Mouse (Mus musculus) limb, embryonic 15.5 days (tissue): ENCODE data around the gene Gm10719. TPM values are rescaled to one million over a fixed set of nuclear protein-coding genes. Genes with fewer than 3 reads are reported as not detected.
"Not testable (repeated sequence)": the region's sequence is repeated elsewhere in the genome, so short reads cannot be mapped to it uniquely, and the experiment has no call there.

Experiments
- ATAC-seq: fragments of 200-750 bp; cut with Nextera tagmentation; 2 replicates; pipeline ENCODE4 v1.8.0; 2017; ENCODE audit warnings: low read depth, moderate TSS enrichment; ENCODE audit not compliant: insufficient number of reproducible peaks, low FRiP score, low TSS enrichment
- H3K27ac ChIP-seq: fragments of 300-500 bp; sonication (generic); 2 replicates; pipeline ENCODE4 v1.5.1; 2015; ENCODE audit warnings: moderate library complexity, mild to moderate bottlenecking, inconsistent platforms
- H3K27me3 ChIP-seq: fragments of 300-500 bp; sonication (generic); 2 replicates; pipeline ENCODE4 v1.6.1; 2015; ENCODE audit warnings: inconsistent platforms
- H3K36me3 ChIP-seq: fragments of 300-500 bp; sonication (generic); 2 replicates; pipeline ENCODE4 v1.6.1; 2015; ENCODE audit warnings: inconsistent platforms
- H3K4me1 ChIP-seq: fragments of 300-500 bp; sonication (generic); 2 replicates; pipeline ENCODE4 v1.6.1; 2015; ENCODE audit warnings: inconsistent platforms
- H3K4me2 ChIP-seq: fragments of 300-500 bp; sonication (generic); 2 replicates; pipeline ENCODE4 v1.6.1; 2015; ENCODE audit warnings: mild to moderate bottlenecking, inconsistent platforms
- H3K4me3 ChIP-seq: fragments of 300-500 bp; sonication (generic); 2 replicates; pipeline ENCODE4 v1.5.1; 2015; ENCODE audit warnings: mild to moderate bottlenecking, inconsistent platforms
- H3K9ac ChIP-seq: fragments of 300-500 bp; sonication (generic); 2 replicates; pipeline ENCODE4 v1.6.1; 2015; ENCODE audit warnings: inconsistent platforms
- H3K9me3 ChIP-seq: fragments of 300-500 bp; sonication (generic); 2 replicates; pipeline ENCODE4 v1.6.1; 2016; ENCODE audit warnings: inconsistent platforms
- WGBS: fragments of 180-500 bp; shearing (Covaris S2); methylation state at CpG from one replicate; pipeline ENCODE4 v1.1.7; 2015; 5-methylcytosine and 5-hydroxymethylcytosine counted together
- microRNA-seq: library from miRNA; unstranded; fragments of <30 nt; microRNA quantifications from one replicate; pipeline ENCODE4, GENCODE M21; 2016
- polyA plus RNA-seq: library from polyadenylated mRNA; unstranded; fragments of >200 nt; fragmentation: Nextera tagmentation; extraction: Ambion mirVana; gene quantifications from 2 replicates; pipeline ENCODE4 v1.2.1, GENCODE M21; 2015

The Gm10719 gene
- polyA plus RNA-seq, 1 experiment from 2014 or later, result 0.41 TPM

DNA sequence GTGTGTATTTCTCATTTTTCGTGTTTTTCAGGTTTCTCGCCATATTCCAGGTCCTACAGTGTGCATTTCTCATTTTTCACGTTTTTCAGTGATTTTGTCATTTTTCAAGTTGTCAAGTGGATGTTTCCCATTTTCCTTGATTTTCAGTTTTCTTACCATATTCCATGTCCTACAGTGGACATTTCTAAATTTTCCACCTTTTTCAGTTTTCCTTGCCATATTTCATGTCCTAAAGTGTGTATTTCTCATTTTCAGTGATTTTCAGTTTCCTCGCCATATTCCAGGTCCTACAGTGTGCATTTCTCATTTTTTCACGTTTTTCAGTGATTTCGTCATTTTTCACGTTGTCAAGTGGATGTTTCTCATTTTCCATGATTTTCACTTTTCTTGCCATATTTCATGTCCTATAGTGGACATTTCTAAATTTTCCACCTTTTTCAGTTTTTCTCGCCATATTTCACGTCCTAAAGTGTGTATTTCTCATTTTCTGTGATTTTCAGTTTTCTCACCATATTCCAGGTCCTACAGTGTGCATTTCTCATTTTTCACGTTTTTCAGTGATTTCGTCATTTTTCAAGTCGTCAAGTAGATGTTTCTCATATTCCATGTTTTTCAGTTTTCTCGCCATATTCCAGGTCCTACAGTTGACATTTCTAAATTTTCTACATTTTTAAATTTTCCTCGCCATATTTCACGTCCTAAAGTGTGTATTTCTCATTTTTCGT is 12.2 kb downstream of the Gm10719 start:
- not testable (repeated sequence) for H3K9me3 ChIP-seq, H3K36me3 ChIP-seq, H3K27ac ChIP-seq, ATAC-seq, H3K4me2 ChIP-seq, H3K27me3 ChIP-seq, H3K9ac ChIP-seq, H3K4me3 ChIP-seq, H3K4me1 ChIP-seq
- WGBS, result 64% methylated on average over 14 of the region's 16 CpGs

GRCm38 (mm10) chr9:3030677-3031318 is 13.6 kb downstream of the Gm10719 start:
- H3K4me1 ChIP-seq, H3K27me3 ChIP-seq, H3K27ac ChIP-seq, H3K9ac ChIP-seq, ATAC-seq, H3K4me3 ChIP-seq, H3K9me3 ChIP-seq, H3K4me2 ChIP-seq, H3K36me3 ChIP-seq: not testable (repeated sequence)
- 67% methylated on average over 3 of the region's 10 CpGs for WGBS

DNA sequence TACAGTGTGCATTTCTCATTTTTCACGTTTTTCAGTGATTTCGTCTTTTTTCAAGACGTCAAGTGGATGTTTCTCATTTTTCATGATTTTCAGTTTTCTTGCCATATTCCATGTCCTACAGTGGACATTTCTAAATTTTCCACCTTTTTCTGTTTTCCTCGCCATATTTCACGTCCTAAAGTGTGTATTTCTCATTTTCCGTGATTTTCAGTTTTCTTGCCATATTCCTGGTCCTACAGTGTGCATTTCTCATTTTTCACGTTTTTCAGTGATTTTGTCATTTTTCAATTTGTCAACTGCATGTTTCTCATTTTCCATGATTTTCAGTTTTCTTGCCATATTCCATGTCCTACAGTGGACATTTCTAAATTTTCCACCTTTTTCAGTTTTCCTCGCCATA is 17.1 kb downstream of the Gm10719 start, which contains the start of gene Gm17535:
TSS of gene Gm17535 (plus strand) at position 301 of the 400 bp plus-strand sequence.
- H3K27ac ChIP-seq, result not testable (repeated sequence)
- 47% methylated on average over 1 of the region's 8 CpGs for WGBS

GRCm38 (mm10) chr9:3036577-3036976 is 19.4 kb downstream of the Gm10719 start, which contains the start of gene Gm10715:
TSS of gene Gm10715 (plus strand) at chr9:3036877.
- H3K9me3 ChIP-seq, H3K36me3 ChIP-seq, H3K4me1 ChIP-seq, ATAC-seq, H3K27ac ChIP-seq, H3K4me3 ChIP-seq, H3K9ac ChIP-seq, H3K27me3 ChIP-seq, H3K4me2 ChIP-seq: not testable (repeated sequence)
- 71% methylated on average over 8 of the region's 8 CpGs for WGBS

More for the DNA sequence above, 17.1 kb downstream of the Gm10719 start, which contains the start of gene Gm17535:
- not testable (repeated sequence) for H3K4me1 ChIP-seq, H3K9ac ChIP-seq, H3K36me3 ChIP-seq, H3K27me3 ChIP-seq, ATAC-seq, H3K4me2 ChIP-seq, H3K4me3 ChIP-seq, H3K9me3 ChIP-seq

- not testable (repeated sequence) for H3K9ac ChIP-seq, H3K36me3 ChIP-seq, H3K4me2 ChIP-seq, H3K4me1 ChIP-seq, H3K9me3 ChIP-seq, ATAC-seq, H3K27me3 ChIP-seq, H3K4me3 ChIP-seq, H3K27ac ChIP-seq
- WGBS, result 68% methylated on average over 4 of the region's 4 CpGs
Observed at GRCm38 (mm10) chr9:3038161-3038560, 21.0 kb downstream of the Gm10719 start.

Small RNAs within 50 kb of the gene (microRNA-seq; reads per million reads assigned to microRNA genes)
- gene Mir101c, result not detected

Other genes starting within 250 kb of the Gm10719 start
- not detected in 2 replicates for gene Gm10722, start 16.5 kb upstream of the Gm10719 start, polyA plus RNA-seq
- not detected in 2 replicates for gene Gm11168, start 14.1 kb upstream of the Gm10719 start, polyA plus RNA-seq
- gene Gm10721, start 4.3 kb upstream of the Gm10719 start, polyA plus RNA-seq, result not detected in 2 replicates
- not detected in 2 replicates for gene Gm10720, start 1.8 kb upstream of the Gm10719 start, polyA plus RNA-seq
- 0.41 TPM in 1 of 2 replicates, not detected in the other for gene Gm10718, start 6.1 kb downstream of the Gm10719 start, polyA plus RNA-seq
- gene Gm10717, start 8.0 kb downstream of the Gm10719 start, polyA plus RNA-seq, result 0.26 TPM in 1 of 2 replicates, not detected in the other
- not detected in 2 replicates for gene Gm17535, start 17.2 kb downstream of the Gm10719 start, polyA plus RNA-seq
- gene Gm10715, start 19.5 kb downstream of the Gm10719 start, polyA plus RNA-seq, result not detected in 2 replicates